Mouse (Mus musculus) kidney, embryonic 14.5 days (tissue): ENCODE results near the gene Frrs1. TPM values are rescaled to one million over a fixed set of nuclear protein-coding genes. Genes with fewer than 3 reads are reported as not detected.

ENCODE experiments used
- ATAC-seq: fragments of 200-750 bp; cut with Nextera tagmentation; 2 replicates; pipeline ENCODE4 v1.8.0; 2017; ENCODE audit warnings: moderate number of reproducible peaks, mild to moderate bottlenecking, moderate TSS enrichment, moderate library complexity; ENCODE audit not compliant: low FRiP score, low TSS enrichment
- H3K27ac ChIP-seq: fragments of 300-500 bp; sonication (generic); 2 replicates; pipeline ENCODE4 v1.5.1; 2014; ENCODE audit warnings: low read depth, mild to moderate bottlenecking, low read length, moderate library complexity, mixed read lengths
- H3K27me3 ChIP-seq: fragments of 300-500 bp; sonication (generic); 2 replicates; pipeline ENCODE4 v1.6.1; 2014; ENCODE audit warnings: mild to moderate bottlenecking, low read length; ENCODE audit not compliant: control insufficient read depth, insufficient read depth
- H3K36me3 ChIP-seq: fragments of 300-500 bp; sonication (generic); 2 replicates; pipeline ENCODE4 v1.6.1; 2014; ENCODE audit warnings: low read length, mixed read lengths; ENCODE audit not compliant: control insufficient read depth, insufficient read depth
- H3K4me1 ChIP-seq: fragments of 300-500 bp; sonication (generic); 2 replicates; pipeline ENCODE4 v1.6.1; 2014; ENCODE audit warnings: low read length, mixed read lengths; ENCODE audit not compliant: control insufficient read depth, insufficient read depth
- H3K4me2 ChIP-seq: fragments of 300-500 bp; sonication (generic); replicated peaks from 2 replicates; pipeline ENCODE4 v1.6.1; 2014; ENCODE audit warnings: low read depth, mild to moderate bottlenecking, low read length
- H3K4me3 ChIP-seq: fragments of 300-500 bp; sonication (generic); 2 replicates; pipeline ENCODE4 v1.5.1; 2014; ENCODE audit warnings: mild to moderate bottlenecking, low read length
- H3K9ac ChIP-seq: fragments of 300-500 bp; sonication (generic); 2 replicates; pipeline ENCODE4 v1.6.1; 2014; ENCODE audit warnings: low read depth, mild to moderate bottlenecking, low read length, moderate library complexity
- H3K9me3 ChIP-seq: fragments of 300-500 bp; sonication (generic); 2 replicates; pipeline ENCODE4 v1.6.1; 2016; ENCODE audit warnings: low read length; ENCODE audit not compliant: control insufficient read depth
- WGBS: fragments of 180-500 bp; shearing (Covaris S2); extraction: QIAGEN DNeasy Blood & Tissue Kit; methylation state at CpG from one replicate; pipeline ENCODE4 v1.1.7; 2014; 5-methylcytosine and 5-hydroxymethylcytosine counted together
- polyA plus RNA-seq: library from polyadenylated mRNA; unstranded; fragments of >200 nt; fragmentation: Nextera tagmentation; extraction: Ambion mirVana; gene quantifications from 2 replicates; pipeline ENCODE4 v1.2.1, GENCODE M21; 2014

Gene Frrs1
- polyA plus RNA-seq, 1 experiment from 2014 or later = 21.2 TPM

DNA sequence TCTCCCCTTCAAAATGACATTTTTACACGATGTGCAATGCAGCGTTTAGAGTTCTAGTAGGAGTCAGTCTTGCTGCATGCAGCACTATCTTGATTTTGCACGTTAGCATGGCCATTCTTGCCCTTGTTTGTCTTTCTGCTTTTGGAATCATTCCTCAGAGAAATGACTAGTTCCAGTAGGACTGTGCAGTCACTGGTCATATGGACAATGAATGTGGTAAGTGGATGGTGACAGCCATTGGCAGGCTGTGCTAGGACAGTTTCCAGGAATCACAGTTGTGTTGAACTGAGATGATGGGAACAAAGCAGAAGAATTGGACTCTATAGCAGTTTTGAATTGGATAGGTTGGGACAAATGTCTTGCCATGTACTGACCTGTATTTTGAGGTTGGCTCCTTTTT lies 55.7 kb downstream of the Frrs1 start:
- Histone ChIP-seq H3K9me3 (no peaks in the 10 kb centered on the region), H3K4me1 (no peaks in the 10 kb centered on the region), H3K9ac (no peak overlapping the region), H3K27ac (no peak overlapping the region), H3K36me3 (no peaks in the 10 kb centered on the region), H3K27me3 (no peaks in the 10 kb centered on the region), H3K4me2 (no peak overlapping the region), H3K4me3 (no peak overlapping the region)
- 75% methylated on average over 3 of the region's 3 CpGs for WGBS
- ATAC-seq = no peak

DNA sequence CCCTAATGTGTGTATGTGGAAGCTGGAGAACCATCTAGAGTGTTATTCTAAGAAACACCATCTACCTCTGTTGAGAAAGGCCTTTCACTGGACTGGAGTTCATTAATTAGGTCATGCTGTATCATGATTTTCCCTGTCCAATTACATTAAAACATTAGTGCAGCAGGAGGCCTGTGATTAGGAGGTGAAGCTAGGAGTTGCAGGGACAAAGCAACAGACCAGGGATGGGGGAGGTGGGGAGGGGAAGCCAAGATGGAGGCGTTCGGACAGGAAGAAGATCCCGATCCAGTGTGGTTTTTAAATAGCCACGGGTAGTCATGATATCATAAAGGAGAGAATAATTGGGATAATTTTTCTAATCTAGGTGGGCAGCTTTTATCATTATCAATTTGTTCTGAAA lies 57.8 kb downstream of the Frrs1 start:
- ATAC-seq = no peak
- no peaks in the 10 kb centered on the region for H3K36me3 ChIP-seq
- H3K27me3 ChIP-seq = no peaks in the 10 kb centered on the region
- H3K4me3 ChIP-seq = no peak overlapping the region
- no peaks in the 10 kb centered on the region for H3K9me3 ChIP-seq
- no peak overlapping the region for H3K27ac ChIP-seq
- no peaks in the 10 kb centered on the region for H3K4me1 ChIP-seq
- no peak overlapping the region for H3K4me2 ChIP-seq
- H3K9ac ChIP-seq = no peak overlapping the region
- WGBS = 90% methylated on average over 4 of the region's 4 CpGs

DNA sequence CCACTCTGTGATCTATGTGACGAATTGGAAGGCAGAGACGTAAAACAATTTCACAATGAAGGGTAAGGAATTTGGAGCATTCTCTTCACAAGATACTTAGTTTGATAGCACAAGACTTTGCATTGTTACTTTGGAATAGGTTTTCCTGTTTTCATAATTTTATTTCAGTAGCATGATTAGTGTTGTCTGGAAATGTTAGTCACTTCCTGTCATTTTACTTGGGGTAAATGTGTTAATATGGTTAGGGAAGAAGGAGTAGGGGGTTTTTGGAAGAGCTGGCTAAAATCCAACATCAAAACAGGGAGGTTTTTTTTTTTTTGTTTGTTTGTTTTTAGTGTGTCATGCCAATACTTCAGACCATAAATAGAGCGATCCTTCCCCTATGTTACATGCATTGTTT lies 62.3 kb downstream of the Frrs1 start:
- no peaks in the 10 kb centered on the region for H3K27me3 ChIP-seq
- H3K4me1 ChIP-seq = no peaks in the 10 kb centered on the region
- H3K36me3 ChIP-seq = no peaks in the 10 kb centered on the region
- H3K4me2 ChIP-seq = no peak overlapping the region
- 81% methylated on average over 3 of the region's 3 CpGs for WGBS
- no peak overlapping the region for H3K9ac ChIP-seq
- no peak overlapping the region for H3K27ac ChIP-seq
- H3K4me3 ChIP-seq = no peak overlapping the region
- H3K9me3 ChIP-seq = no peaks in the 10 kb centered on the region
- ATAC-seq = no peak

DNA sequence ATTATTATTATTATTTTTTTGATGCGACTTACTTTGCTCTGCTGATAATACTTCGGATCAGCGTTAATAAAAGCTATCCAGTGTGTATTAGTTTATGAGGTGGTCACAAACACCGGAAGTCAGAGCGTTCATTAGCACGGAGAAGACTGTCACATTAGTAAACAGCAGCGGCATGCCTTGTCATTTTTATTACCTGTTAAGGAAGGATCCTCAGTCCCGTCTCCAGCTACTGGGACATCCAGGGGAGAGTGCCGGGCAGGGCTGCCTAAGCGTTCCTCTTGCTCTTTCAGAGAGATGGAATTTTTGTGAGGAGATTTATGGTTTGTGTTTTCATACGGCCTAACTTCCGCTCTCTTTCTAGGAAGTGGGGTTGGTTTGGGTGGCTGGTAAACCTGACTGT lies 63.8 kb downstream of the Frrs1 start:
- no peak for ATAC-seq
- Histone ChIP-seq H3K27ac (no peak overlapping the region), H3K4me3 (no peak overlapping the region), H3K9me3 (no peaks in the 10 kb centered on the region), H3K27me3 (no peaks in the 10 kb centered on the region), H3K4me2 (no peak overlapping the region), H3K4me1 (no peaks in the 10 kb centered on the region), H3K9ac (no peak overlapping the region), H3K36me3 (no peaks in the 10 kb centered on the region)
- WGBS = 49% methylated on average over 12 of the region's 12 CpGs

DNA sequence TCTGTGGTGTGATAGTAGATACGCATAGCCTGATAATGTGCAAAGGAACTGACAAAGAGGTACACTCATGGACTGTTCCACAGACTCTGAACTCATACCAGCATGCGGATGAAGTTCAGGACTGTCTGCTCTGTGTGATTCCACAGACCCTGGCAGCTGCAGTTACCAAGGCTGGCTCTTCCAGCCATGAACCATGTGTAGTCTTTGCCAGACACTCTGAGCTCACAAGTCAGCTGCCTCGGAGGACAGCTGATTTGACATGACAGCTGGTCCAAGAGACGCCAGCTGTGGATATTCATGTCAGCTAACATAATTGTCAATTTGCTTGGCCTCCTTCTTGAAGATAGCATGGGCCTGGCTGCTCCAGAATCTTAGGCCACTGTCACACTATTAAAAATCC lies 69.7 kb downstream of the Frrs1 start:
- 87% methylated on average over 4 of the region's 4 CpGs for WGBS
- ATAC-seq = no peak

DNA sequence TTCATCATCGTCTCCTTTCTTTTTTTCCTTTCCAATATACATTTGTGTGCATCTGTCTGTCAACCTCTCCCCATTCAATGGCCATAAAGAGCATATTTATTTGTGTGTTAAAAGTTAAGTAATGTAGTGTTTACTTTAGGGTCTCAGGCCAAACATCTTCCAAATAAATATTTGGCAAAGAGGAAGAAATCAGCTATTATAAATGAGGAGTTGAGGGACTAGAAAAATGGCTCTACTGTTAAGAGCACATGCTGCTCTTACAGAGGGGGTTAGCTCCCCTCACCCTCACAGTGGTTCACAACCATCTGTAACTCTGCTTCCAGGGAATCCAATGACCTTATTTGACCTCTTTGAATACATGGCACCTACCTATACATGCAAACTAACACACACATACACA lies 73.9 kb downstream of the Frrs1 start:
- no peak for ATAC-seq
- 84% methylated on average over 1 of the region's 1 CpGs for WGBS

More for the DNA sequence above, 69.7 kb downstream of the Frrs1 start:
- Histone ChIP-seq H3K9me3 (no peaks in the 10 kb centered on the region), H3K27me3 (no peaks in the 10 kb centered on the region), H3K4me2 (no peak overlapping the region), H3K27ac (no peak overlapping the region), H3K4me1 (no peaks in the 10 kb centered on the region), H3K4me3 (no peak overlapping the region), H3K36me3 (no peaks in the 10 kb centered on the region), H3K9ac (no peak overlapping the region)

DNA sequence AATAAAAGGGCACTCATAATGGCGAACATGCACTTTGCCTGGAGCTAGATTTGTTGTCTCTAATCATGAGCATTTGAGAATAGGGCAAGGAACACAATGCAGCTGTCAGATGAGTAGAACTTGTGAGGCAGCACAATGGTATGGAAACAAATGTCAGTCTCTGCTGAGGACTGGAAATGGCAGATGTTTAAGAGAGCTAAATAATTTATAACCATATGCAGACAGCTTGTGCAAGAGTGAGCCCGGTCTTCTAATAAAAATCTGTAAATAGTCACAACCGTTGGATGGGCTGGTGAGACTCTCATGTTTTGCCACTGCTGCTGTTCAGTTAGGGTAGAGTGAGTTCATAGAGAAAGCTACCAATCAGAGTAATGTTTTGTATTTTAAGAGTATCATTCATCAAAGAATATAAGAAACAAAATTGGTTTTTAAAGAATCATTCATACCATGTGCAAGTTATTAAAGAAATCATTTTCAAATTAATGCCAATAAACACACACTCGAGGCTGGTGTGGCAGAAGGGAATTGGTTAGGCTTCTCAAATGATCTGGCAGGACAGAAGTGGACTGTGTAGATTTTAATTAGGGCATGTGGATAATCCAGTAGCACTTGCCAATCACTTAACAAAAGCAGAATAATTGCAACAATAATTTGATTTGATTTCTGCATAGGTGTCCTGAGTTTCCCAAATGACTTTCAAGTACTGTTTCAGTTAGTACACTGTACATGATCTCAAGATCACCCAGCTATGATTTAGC lies 77.8 kb downstream of the Frrs1 start:
- 75% methylated on average over 4 of the region's 4 CpGs for WGBS
- no peaks in the 10 kb centered on the region for H3K4me1 ChIP-seq
- H3K36me3 ChIP-seq = no peaks in the 10 kb centered on the region
- no peak overlapping the region for H3K9ac ChIP-seq
- H3K4me3 ChIP-seq = no peak overlapping the region
- no peak overlapping the region for H3K4me2 ChIP-seq
- ATAC-seq = no peak
- no peak overlapping the region for H3K27ac ChIP-seq
- no peaks in the 10 kb centered on the region for H3K27me3 ChIP-seq
- 0 out of 2 replicates have a peak, but pooled peaks cover 2% of the 10 kb centered on the region for H3K9me3 ChIP-seq

More for the DNA sequence above, 73.9 kb downstream of the Frrs1 start:
- Histone ChIP-seq H3K9me3 (no peaks in the 10 kb centered on the region), H3K4me1 (no peaks in the 10 kb centered on the region), H3K36me3 (no peaks in the 10 kb centered on the region), H3K27ac (no peak overlapping the region), H3K4me2 (no peak overlapping the region), H3K4me3 (no peak overlapping the region), H3K9ac (no peak overlapping the region), H3K27me3 (no peaks in the 10 kb centered on the region)

DNA sequence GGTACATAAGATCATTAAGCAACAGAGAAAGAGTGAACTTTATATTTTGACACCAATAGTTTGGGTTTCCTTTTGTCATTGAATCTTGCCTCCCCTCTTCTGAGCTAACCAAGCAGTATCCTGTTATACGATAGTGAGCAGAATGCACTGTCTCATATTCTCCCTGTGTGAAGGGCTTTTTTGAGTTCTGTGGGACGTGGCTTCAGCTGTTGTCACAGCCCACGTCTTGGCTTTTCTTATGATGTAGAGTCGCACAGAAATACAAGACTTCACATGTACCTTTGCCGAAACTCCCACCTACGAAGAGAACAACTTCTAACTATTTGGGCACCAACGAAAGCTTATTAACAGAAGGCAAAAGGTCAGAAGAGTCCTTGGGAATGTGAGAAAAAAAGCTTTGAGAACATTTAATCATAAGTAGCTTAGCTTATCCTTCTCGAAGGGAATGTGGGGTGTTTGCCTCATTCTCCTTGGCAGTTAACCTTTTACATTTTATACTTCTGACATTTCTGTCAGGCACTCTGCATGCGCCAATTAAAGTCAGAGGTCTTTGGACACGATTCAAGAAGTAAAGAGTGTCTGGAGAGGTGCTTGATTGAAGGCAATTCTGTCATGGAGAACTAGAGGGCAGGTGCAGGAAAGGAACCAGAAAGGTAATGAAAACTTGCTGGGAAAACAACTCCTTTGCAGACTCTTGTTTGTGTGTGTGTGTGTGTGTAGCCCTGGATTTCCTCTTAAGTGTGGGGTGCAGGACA lies 81.7 kb downstream of the Frrs1 start:
- no peak overlapping the region for H3K27ac ChIP-seq
- no peak for ATAC-seq
- no peaks in the 10 kb centered on the region for H3K36me3 ChIP-seq
- 0 out of 2 replicates have a peak, but pooled peaks cover 2% of the 10 kb centered on the region for H3K9me3 ChIP-seq
- H3K4me3 ChIP-seq = no peak overlapping the region
- H3K4me2 ChIP-seq = no peak overlapping the region
- H3K27me3 ChIP-seq = no peaks in the 10 kb centered on the region
- WGBS = 63% methylated on average over 10 of the region's 10 CpGs
- no peak overlapping the region for H3K9ac ChIP-seq
- H3K4me1 ChIP-seq = no peaks in the 10 kb centered on the region

DNA sequence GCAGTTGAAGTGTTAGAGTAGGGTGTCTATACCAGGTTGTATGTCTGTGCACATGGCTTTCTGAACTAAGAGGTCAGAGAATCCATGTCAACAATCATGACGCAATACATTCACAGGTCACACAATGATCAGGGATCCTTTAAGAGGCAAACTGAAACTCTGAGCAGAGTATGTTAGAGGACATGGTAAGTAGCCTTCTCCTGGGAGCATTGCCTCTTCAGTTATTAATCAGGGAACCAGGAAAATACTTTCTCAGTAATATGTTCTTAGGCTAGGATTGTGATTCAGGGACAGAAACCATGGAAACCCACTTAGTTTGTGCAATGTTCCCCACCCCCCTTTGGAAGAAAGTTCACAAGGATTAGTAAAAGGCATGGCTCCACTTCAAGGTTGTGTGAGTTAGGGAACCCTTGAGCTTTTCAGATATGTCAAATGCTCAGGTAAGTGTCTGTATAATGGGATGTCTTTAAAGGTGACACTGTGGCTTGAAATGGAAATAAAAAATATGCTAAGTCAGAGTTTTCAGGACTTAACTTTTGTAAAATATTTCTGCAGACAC lies 82.4 kb downstream of the Frrs1 start:
- no peaks in the 10 kb centered on the region for H3K27me3 ChIP-seq
- no peak overlapping the region for H3K9ac ChIP-seq
- no peak overlapping the region for H3K4me2 ChIP-seq
- no peak overlapping the region for H3K4me3 ChIP-seq
- no peak overlapping the region for H3K27ac ChIP-seq
- 0 out of 2 replicates have a peak, but pooled peaks cover 2% of the 10 kb centered on the region for H3K9me3 ChIP-seq
- no peaks in the 10 kb centered on the region for H3K4me1 ChIP-seq
- no peaks in the 10 kb centered on the region for H3K36me3 ChIP-seq
- 96% methylated on average over 1 of the region's 1 CpGs for WGBS
- ATAC-seq = no peak
